9 mouse cellular contexts compared by ENCODE assay signal in genomic region chr13:41746971-41747615, GRCm38 (mm10).
DNase-seq lines count a peak whose midpoint lies in the region; ATAC-seq lines count a peak whose summit lies in the region.
"Had no signal": no experiment of that assay in that cellular context is flagged by ENCODE, and none has a peak within 500 bp of the region (broad histone marks: within the 10 kb centered on the region; RNA-seq: fewer than 3 reads in every experiment).

No protein-coding gene starts in this region.

- H3K4me2 ChIP-seq in embryonic facial prominence, embryonic 11.5 days (ENCODE audit: low read depth, low read length), result no peak overlapping the region
- H3K4me2 ChIP-seq in neural tube, embryonic 12.5 days (replicated peaks), result no peak overlapping the region
- H3K4me2 ChIP-seq: midbrain, embryonic 12.5 days had no signal

- peak; percentile 82 for DNase-seq in embryonic facial prominence, embryonic 11.5 days (ENCODE audit: low spot score)
- DNase-seq in embryonic facial prominence, embryonic 10.5 days (ENCODE audit: low spot score), result no peak
- DNase-seq in ovary, postnatal 14 days (ENCODE audit: low spot score), result peak; percentile 23
- DNase-seq in ovary, postnatal 36 days (ENCODE audit: low spot score), result no peak
- DNase-seq in kidney, postnatal 14 days, result peak; percentile 51
- no peak for DNase-seq in gastrocnemius, postnatal 36 days

- intact Hi-C loops in gastrocnemius, postnatal 36 days (cut with DNase I), result loop anchor here (10.0 kb wide), 1 partner anchor 298 kb away; no protein-coding TSS in a partner anchor

- H3K9me3 ChIP-seq in embryonic facial prominence, embryonic 11.5 days (replicated peaks; ENCODE audit: control insufficient read depth, low read length), result no peaks in the 10 kb centered on the region
- H3K9me3 ChIP-seq in embryonic facial prominence, embryonic 10.5 days, result no peaks in the 10 kb centered on the region
- no peaks in the 10 kb centered on the region for H3K9me3 ChIP-seq in neural tube, embryonic 12.5 days
- H3K9me3 ChIP-seq: midbrain, embryonic 12.5 days had no signal

- H3K9ac ChIP-seq in embryonic facial prominence, embryonic 11.5 days (replicated peaks; ENCODE audit: low read length), result no peak overlapping the region
- H3K9ac ChIP-seq in neural tube, embryonic 12.5 days, result no peak overlapping the region
- H3K9ac ChIP-seq: midbrain, embryonic 12.5 days had no signal

- WGBS in embryonic facial prominence, embryonic 11.5 days, result 56% methylated on average over 8 of the region's 8 CpGs
- 70% methylated on average over 8 of the region's 8 CpGs for WGBS in embryonic facial prominence, embryonic 10.5 days
- 59% methylated on average over 8 of the region's 8 CpGs for WGBS in neural tube, embryonic 12.5 days

- H3K36me3 ChIP-seq in embryonic facial prominence, embryonic 11.5 days (replicated peaks; ENCODE audit: control insufficient read depth, insufficient read depth, low read depth, low read length), result no peaks in the 10 kb centered on the region
- no peaks in the 10 kb centered on the region for H3K36me3 ChIP-seq in embryonic facial prominence, embryonic 10.5 days (replicated peaks)
- H3K36me3 ChIP-seq in neural tube, embryonic 12.5 days, result no peaks in the 10 kb centered on the region
- H3K36me3 ChIP-seq: midbrain, embryonic 12.5 days had no signal

- no peaks in the 10 kb centered on the region for H3K4me1 ChIP-seq in embryonic facial prominence, embryonic 11.5 days (ENCODE audit: control insufficient read depth, insufficient read depth, low read length)
- no peaks in the 10 kb centered on the region for H3K4me1 ChIP-seq in embryonic facial prominence, embryonic 10.5 days
- no peaks in the 10 kb centered on the region for H3K4me1 ChIP-seq in neural tube, embryonic 12.5 days

- H3K27ac ChIP-seq in embryonic facial prominence, embryonic 11.5 days (replicated peaks; ENCODE audit: low read depth, low read length), result no peak overlapping the region
- no peak overlapping the region for H3K27ac ChIP-seq in embryonic facial prominence, embryonic 10.5 days (replicated peaks)
- no peak overlapping the region for H3K27ac ChIP-seq in neural tube, embryonic 12.5 days
- H3K27ac ChIP-seq: midbrain, embryonic 12.5 days had no signal

- no peak for ATAC-seq in embryonic facial prominence, embryonic 11.5 days (replicated peaks; ENCODE audit: insufficient number of reproducible peaks, low FRiP score, low TSS enrichment, low read depth)
- ATAC-seq in common myeloid progenitor, adult 5-6 weeks (replicated peaks; ENCODE audit: low read depth, poor library complexity, severe bottlenecking), result peak; percentile 60
- ATAC-seq in neural tube, embryonic 12.5 days (ENCODE audit: low FRiP score, low read depth), result 0 out of 2 replicates have a peak, but pooled peaks have one; percentile 50

- H3K27me3 ChIP-seq in embryonic facial prominence, embryonic 11.5 days (ENCODE audit: control insufficient read depth, insufficient read depth, low read length), result no peaks in the 10 kb centered on the region
- H3K27me3 ChIP-seq in embryonic facial prominence, embryonic 10.5 days (replicated peaks; ENCODE audit: low read depth, poor library complexity, severe bottlenecking), result no peaks in the 10 kb centered on the region
- no peaks in the 10 kb centered on the region for H3K27me3 ChIP-seq in neural tube, embryonic 12.5 days (replicated peaks)
- H3K27me3 ChIP-seq: midbrain, embryonic 12.5 days had no signal

- H3K4me3 ChIP-seq in embryonic facial prominence, embryonic 11.5 days (ENCODE audit: low read depth, low read length), result no peak overlapping the region
- no peak overlapping the region for H3K4me3 ChIP-seq in embryonic facial prominence, embryonic 10.5 days
- no peak overlapping the region for H3K4me3 ChIP-seq in neural tube, embryonic 12.5 days
- H3K4me3 ChIP-seq: midbrain, embryonic 12.5 days had no signal

Comparison
In these comparisons a context has a peak if more than half of its experiments do, and no peak if none do; other contexts are left out.
1. DNase-seq: peak in embryonic facial prominence, embryonic 11.5 days (single experiment), ovary, postnatal 14 days (single experiment) and kidney, postnatal 14 days (single experiment); none in embryonic facial prominence, embryonic 10.5 days (single experiment), ovary, postnatal 36 days (single experiment) and gastrocnemius, postnatal 36 days (0 of 2).